Mouse (Mus musculus) layer of hippocampus, adult 18-20 months (tissue): ENCODE data around the gene Ocrl. TPM values are rescaled to one million over a fixed set of nuclear protein-coding genes. Genes with fewer than 3 reads are reported as not detected.

ENCODE experiments used
- DNase-seq, 2 experiments: peaks; one replicate each; pipeline ENCODE4 v3.0.0; 2022; ENCODE audit warnings: low spot score in 2 of 2
- total RNA-seq, 2 experiments: library from RNA; stranded (reverse); gene quantifications; 2 replicates each; pipeline ENCODE4 v1.2.3; 2021

Ocrl gene
- total RNA-seq, 2 experiments from 2014 or later, result 47.5 to 56.2 TPM

GRCm38 (mm10) chrX:47976551-47976950 is 64.4 kb downstream of the Ocrl start:
- DNase-seq, result no peak

GRCm38 (mm10) chrX:47977078-47977477 is 64.9 kb downstream of the Ocrl start:
- no peak for DNase-seq

GRCm38 (mm10) chrX:47985000-47985619 is 72.9 kb downstream of the Ocrl start:
- peak in 1 of 2 experiments; percentile 78 for DNase-seq

- no peak for DNase-seq
These were observed 75.8 kb downstream of the Ocrl start for GRCm38 (mm10) chrX:47988024-47988423.

GRCm38 (mm10) chrX:47992606-47993005 is 80.4 kb downstream of the Ocrl start:
- peak; percentile 56 to 82 for DNase-seq

GRCm38 (mm10) chrX:47998412-47998811 is 86.2 kb downstream of the Ocrl start:
- DNase-seq, result no peak

- no peak for DNase-seq
These were observed 89.0 kb downstream of the Ocrl start for GRCm38 (mm10) chrX:48001151-48001550.

- no peak for DNase-seq
These were observed 92.6 kb downstream of the Ocrl start for GRCm38 (mm10) chrX:48004786-48005185.

- DNase-seq, result no peak
These were observed 93.9 kb downstream of the Ocrl start for GRCm38 (mm10) chrX:48006062-48006461.

- no peak for DNase-seq
These were observed 99.5 kb downstream of the Ocrl start for GRCm38 (mm10) chrX:48011656-48012055.

Other genes starting within 250 kb of the Ocrl start
- gene Smarca1, start 19.4 kb upstream of the Ocrl start, total RNA-seq, result 10 to 100 TPM; 36.6 to 36.8 TPM
- 10 to 100 TPM; 14.9 to 17.2 TPM for gene Apln, start 122.5 kb downstream of the Ocrl start, total RNA-seq
- gene Xpnpep2, start 196.3 kb downstream of the Ocrl start, total RNA-seq, result under 1 TPM; 0.50 to 0.89 TPM
- gene Sash3, start 234.0 kb downstream of the Ocrl start, total RNA-seq, result 1 to 10 TPM in 1 of 2 experiments, under 1 TPM in 1; 0.81 to 1.4 TPM